Mouse (Mus musculus): ENCODE data around the gene Pax8.

Pax8 gene

GRCm38 (mm10) chr2:24460808-24461127, 14.6 kb downstream of the Pax8 start:
- DNase-seq (ENCODE audit: low read depth), result peak; percentile 24

GRCm38 (mm10) chr2:24460112-24460807, 15.1 kb downstream of the Pax8 start:
- no peak for DNase-seq (ENCODE audit: low read depth)

- DNase-seq (ENCODE audit: low read depth), result no peak
These were observed 18.6 kb downstream of the Pax8 start for GRCm38 (mm10) chr2:24456841-24457240.

- no peak for DNase-seq (ENCODE audit: low read depth)
These were observed 20.1 kb downstream of the Pax8 start for GRCm38 (mm10) chr2:24455057-24455855.

- no peak for DNase-seq (ENCODE audit: low read depth)
These were observed 20.9 kb downstream of the Pax8 start for GRCm38 (mm10) chr2:24454429-24455011.

- no peak for DNase-seq (ENCODE audit: low read depth)
These were observed 22.2 kb downstream of the Pax8 start for GRCm38 (mm10) chr2:24453206-24453605.

- no peak for DNase-seq (ENCODE audit: low read depth)
These were observed 26.3 kb downstream of the Pax8 start for GRCm38 (mm10) chr2:24449111-24449510.

GRCm38 (mm10) chr2:24443256-24443790, 32.1 kb downstream of the Pax8 start:
- DNase-seq (ENCODE audit: low read depth), result no peak

- no peak for DNase-seq (ENCODE audit: low read depth)
These were observed 33.0 kb downstream of the Pax8 start for GRCm38 (mm10) chr2:24442303-24442925.

GRCm38 (mm10) chr2:24441899-24442298, 33.5 kb downstream of the Pax8 start:
- no peak for DNase-seq (ENCODE audit: low read depth)

- DNase-seq (ENCODE audit: low read depth), result no peak
These were observed 35.3 kb downstream of the Pax8 start for GRCm38 (mm10) chr2:24440056-24440455.

- no peak for DNase-seq (ENCODE audit: low read depth)
These were observed 39.7 kb downstream of the Pax8 start for GRCm38 (mm10) chr2:24435699-24436098.

- DNase-seq (ENCODE audit: low read depth), result no peak
These were observed 40.7 kb downstream of the Pax8 start for GRCm38 (mm10) chr2:24434670-24435069.

GRCm38 (mm10) chr2:24429806-24430205, 45.6 kb downstream of the Pax8 start:
- no peak for DNase-seq (ENCODE audit: low read depth)

- no peak for DNase-seq (ENCODE audit: low read depth)
These were observed 47.3 kb downstream of the Pax8 start for GRCm38 (mm10) chr2:24427866-24428675.

GRCm38 (mm10) chr2:24425630-24426029, 49.8 kb downstream of the Pax8 start:
- DNase-seq (ENCODE audit: low read depth), result no peak

- no peak for DNase-seq (ENCODE audit: low read depth)
These were observed 52.6 kb downstream of the Pax8 start for GRCm38 (mm10) chr2:24422815-24423214.

- no peak for DNase-seq (ENCODE audit: low read depth)
These were observed 54.1 kb downstream of the Pax8 start for GRCm38 (mm10) chr2:24421211-24421863.

GRCm38 (mm10) chr2:24417564-24417963, 57.8 kb downstream of the Pax8 start:
- no peak for DNase-seq (ENCODE audit: low read depth)

- DNase-seq (ENCODE audit: low read depth), result no peak
These were observed 58.3 kb downstream of the Pax8 start for GRCm38 (mm10) chr2:24417106-24417505.

GRCm38 (mm10) chr2:24416668-24417067, 58.7 kb downstream of the Pax8 start:
- no peak for DNase-seq (ENCODE audit: low read depth)
